Mouse (Mus musculus): Measurements from ENCODE around the gene Gm1140.
"Not testable (repeated sequence)": the region's sequence is repeated elsewhere in the genome, so short reads cannot be mapped to it uniquely, and the experiment has no call there.

Gene Gm1140

DNA sequence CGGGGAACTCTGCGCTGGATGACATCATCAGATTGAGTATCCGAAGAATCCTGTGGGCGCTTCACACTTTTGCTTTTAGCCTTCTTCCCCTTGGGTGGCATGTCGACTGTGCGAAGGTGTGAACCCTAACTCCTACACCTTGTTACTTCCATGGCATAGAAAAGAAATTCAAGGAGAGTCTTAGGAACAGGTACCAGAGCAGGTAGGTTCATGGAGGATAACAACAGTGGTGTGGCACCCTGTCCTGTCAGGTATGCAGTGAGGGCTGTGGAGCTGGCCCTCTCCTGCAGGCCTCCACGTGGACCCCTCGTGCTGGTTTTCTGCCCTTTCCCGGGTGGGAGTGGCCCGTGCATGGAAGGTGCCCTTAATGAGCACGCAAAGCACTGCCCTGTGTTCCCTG, at the start of gene Gm1140:
Gene Gm1140 (minus strand): TSS at position 101 of the 400 bp plus-strand sequence.
- DNase-seq (ENCODE audit: low spot score): not testable (repeated sequence)

- not testable (repeated sequence) for DNase-seq (ENCODE audit: low spot score)
Measured at GRCm38 (mm10) chrX:67695398-67695797, 2.0 kb upstream of the Gm1140 start, which contains the start of gene Gm14692. Gene Gm14692 (plus strand): TSS chrX:67695698.
